Mouse (Mus musculus): ENCODE results near the gene Olfr870. TPM values are rescaled to one million over a fixed set of nuclear protein-coding genes. Genes with fewer than 3 reads are reported as not detected.

Olfr870 gene
- polyA plus RNA-seq (2017; shearing (Covaris generic)): not detected

GRCm38 (mm10) chr9:20173957-20174356 is at the start of gene Olfr870:
TSS of gene Olfr870 (minus strand) at chr9:20174057.

GRCm38 (mm10) chr9:20211907-20212306 is 38.0 kb upstream of the Olfr870 start, which contains the start of gene Olfr871:
TSS of gene Olfr871 (plus strand) at chr9:20212207.

GRCm38 (mm10) chr9:20128709-20129108 is 45.1 kb downstream of the Olfr870 start, which contains the start of gene Olfr869:
TSS of gene Olfr869 (plus strand) at chr9:20129009.

Other genes starting within 250 kb of the Olfr870 start
- gene Olfr866, start 146.0 kb downstream of the Olfr870 start, polyA plus RNA-seq (2017; shearing (Covaris generic)): not detected
- gene Olfr867, start 116.5 kb downstream of the Olfr870 start, polyA plus RNA-seq (2017; shearing (Covaris generic)): not detected
- gene Olfr868, start 75.4 kb downstream of the Olfr870 start, polyA plus RNA-seq (2017; shearing (Covaris generic)): not detected
- not detected for gene Olfr869, start 45.0 kb downstream of the Olfr870 start, polyA plus RNA-seq (2017; shearing (Covaris generic))
- gene Olfr871, start 38.1 kb upstream of the Olfr870 start, polyA plus RNA-seq (2017; shearing (Covaris generic)): not detected
- gene Olfr872, start 63.1 kb upstream of the Olfr870 start, polyA plus RNA-seq (2017; shearing (Covaris generic)): 0.24 TPM
- 0.32 TPM for gene Olfr39, start 108.3 kb upstream of the Olfr870 start, polyA plus RNA-seq (2017; shearing (Covaris generic))
- gene Olfr873, start 124.5 kb upstream of the Olfr870 start, polyA plus RNA-seq (2017; shearing (Covaris generic)): not detected
- gene Olfr18, start 162.0 kb upstream of the Olfr870 start, polyA plus RNA-seq (2017; shearing (Covaris generic)): 0.30 TPM
- gene Zfp560, start 211.1 kb upstream of the Olfr870 start, polyA plus RNA-seq (2017; shearing (Covaris generic)): 26.3 TPM